Mouse (Mus musculus): ENCODE measurements around the gene Tekt3. TPM values are rescaled to one million over a fixed set of nuclear protein-coding genes. Genes with fewer than 3 reads are reported as not detected.
A peak's percentile ranks its signal among the peaks of the same experiment; 100 is the strongest.

Gene Tekt3
- polyA plus RNA-seq, 1 experiment from 2014 or later = not detected

DNA sequence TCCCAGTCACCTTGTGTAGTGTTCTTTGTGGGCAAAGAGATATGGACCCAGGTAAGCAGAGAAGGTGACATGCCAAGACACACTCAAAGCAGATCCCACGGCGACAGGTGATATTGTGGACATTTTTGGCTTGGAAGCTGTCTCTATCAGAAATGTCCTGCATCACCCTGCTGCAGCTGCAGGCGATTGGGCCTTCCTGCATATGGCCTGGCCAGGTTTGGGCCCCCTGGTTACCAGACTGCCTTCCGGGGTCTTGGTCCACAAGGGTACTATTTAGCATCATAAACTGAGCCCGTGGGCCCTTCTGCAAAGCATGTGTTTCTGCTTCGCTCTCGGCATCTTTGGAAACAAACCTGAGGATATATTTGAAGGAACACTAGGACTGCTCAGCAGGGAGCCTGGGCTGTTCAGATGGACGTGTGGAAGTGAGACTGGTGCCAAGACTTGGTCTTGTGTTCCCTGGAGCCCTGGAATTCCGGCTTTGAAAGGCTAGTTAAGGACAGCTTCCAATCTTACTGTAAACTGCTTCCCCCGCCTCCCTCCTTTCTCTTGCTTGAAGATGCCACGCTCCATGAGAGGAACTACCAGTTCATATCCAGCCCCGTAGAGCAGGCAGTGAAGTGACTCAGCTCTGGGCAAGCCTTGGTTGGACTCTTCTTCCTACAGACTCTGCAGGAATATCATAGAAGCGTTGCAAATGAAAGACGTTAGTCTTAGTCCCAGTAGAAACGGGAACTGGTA, 73.5 kb downstream of the Tekt3 start:
- Histone ChIP-seq H3K4me3 (replicated peaks) (no peak overlapping the region), H3K36me3 (no peaks in the 10 kb centered on the region), H3K9ac (no peak overlapping the region), H3K27me3 (peaks cover 56% of the 10 kb centered on the region), H3K4me2 (no peak overlapping the region), H3K9me3 (replicated peaks) (no peaks in the 10 kb centered on the region), H3K27ac (no peak overlapping the region), H3K4me1 (replicated peaks) (no peaks in the 10 kb centered on the region; the same call in none of the 2 replicates)
- 49% methylated on average over 15 of the region's 15 CpGs for WGBS (ENCODE audit: insufficient replicate concordance)
- DNase-seq (no peak), ATAC-seq (ENCODE audit: low read depth) (no peak)

DNA sequence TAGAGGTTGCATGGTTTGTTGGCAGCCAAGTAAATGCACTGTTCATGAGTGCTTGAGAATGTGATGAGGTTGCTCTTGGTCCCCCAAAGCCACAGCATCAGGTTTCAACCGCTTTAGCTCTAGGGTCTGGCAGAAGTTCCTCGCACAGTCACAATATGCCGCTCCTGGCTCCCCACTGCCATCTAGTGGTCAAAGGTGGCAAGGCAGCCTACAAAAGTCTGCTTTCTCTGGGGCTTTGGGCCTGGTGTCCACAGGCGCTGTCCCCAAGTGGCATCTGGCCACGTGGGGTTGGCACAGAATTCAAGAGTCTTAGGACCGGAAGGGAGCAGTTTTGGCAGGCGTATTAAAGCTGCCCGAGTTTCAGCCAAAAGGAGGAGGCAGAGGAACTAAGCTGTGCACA, 74.2 kb downstream of the Tekt3 start:
- Histone ChIP-seq H3K36me3 (no peaks in the 10 kb centered on the region), H3K4me1 (replicated peaks) (no peaks in the 10 kb centered on the region; the same call in none of the 2 replicates), H3K27me3 (peaks cover 49% of the 10 kb centered on the region), H3K9me3 (replicated peaks) (no peaks in the 10 kb centered on the region), H3K4me3 (replicated peaks) (no peak overlapping the region), H3K27ac (no peak overlapping the region), H3K9ac (no peak overlapping the region), H3K4me2 (no peak overlapping the region)
- DNase-seq = peak; percentile 45
- whole genome bisulfite sequencing (ENCODE audit: insufficient replicate concordance) = 4% methylated on average over 8 of the region's 8 CpGs
- ATAC-seq (ENCODE audit: low read depth) = no peak

DNA sequence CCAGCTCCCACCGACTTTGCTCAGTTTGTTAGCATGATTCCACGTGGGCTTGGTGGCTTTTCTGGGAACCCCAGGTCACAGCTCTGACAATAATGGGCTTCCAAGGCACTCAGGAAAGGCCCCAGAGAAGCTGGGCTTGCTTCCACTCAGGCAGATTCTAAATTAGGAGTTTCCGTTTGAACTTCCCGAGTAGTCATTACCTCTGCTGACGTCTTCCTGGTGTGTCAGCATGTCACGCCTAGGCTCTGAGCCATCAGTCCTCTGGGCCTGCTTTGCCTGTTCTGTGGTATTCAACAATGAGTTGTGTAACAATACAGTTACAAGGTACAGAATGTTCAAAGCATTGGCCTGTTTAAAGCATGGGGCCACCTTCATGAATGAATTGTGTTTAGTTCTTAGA, 74.8 kb downstream of the Tekt3 start:
- no peaks in the 10 kb centered on the region for H3K36me3 ChIP-seq
- ATAC-seq (ENCODE audit: low read depth) (no peak), DNase-seq (no peak)
- peaks cover 43% of the 10 kb centered on the region for H3K27me3 ChIP-seq
- H3K9me3 ChIP-seq (replicated peaks) = no peaks in the 10 kb centered on the region
- H3K27ac ChIP-seq = no peak overlapping the region
- H3K4me2 ChIP-seq = no peak overlapping the region
- 53% methylated on average over 6 of the region's 6 CpGs for WGBS (ENCODE audit: insufficient replicate concordance)
- H3K4me3 ChIP-seq (replicated peaks) = no peak overlapping the region
- no peaks in the 10 kb centered on the region; the same call in 1 of the 2 replicates for H3K4me1 ChIP-seq (replicated peaks)
- no peak overlapping the region for H3K9ac ChIP-seq

DNA sequence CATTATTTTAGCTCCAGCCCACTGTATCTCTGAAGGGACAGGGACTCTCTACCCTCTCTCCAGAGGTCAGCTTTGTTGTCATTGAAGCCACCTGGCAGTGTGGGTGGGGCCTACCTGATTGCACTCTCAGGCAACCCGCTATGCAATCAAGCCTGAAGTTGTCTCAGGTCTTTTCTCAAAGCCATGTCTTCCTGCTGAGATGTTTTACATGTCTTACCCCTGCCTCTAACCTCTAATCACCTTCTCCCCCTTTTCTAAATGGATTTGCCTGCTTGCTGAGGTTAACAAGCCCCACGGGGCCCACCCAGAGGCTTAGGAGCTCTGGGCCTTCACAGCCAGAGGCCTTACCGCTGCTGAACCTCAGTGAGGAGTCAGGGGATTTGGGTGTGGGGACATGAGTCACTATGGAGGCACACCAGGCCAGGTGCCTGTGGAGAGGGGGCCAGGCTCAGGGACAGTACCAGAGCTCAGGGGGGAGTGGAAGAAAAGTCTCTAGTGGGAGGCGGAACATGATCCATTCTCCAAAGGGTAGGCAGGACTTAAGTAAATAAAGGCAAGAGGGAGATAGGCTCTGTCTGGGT, 75.5 kb downstream of the Tekt3 start:
- H3K27me3 ChIP-seq = peaks cover 36% of the 10 kb centered on the region
- H3K4me3 ChIP-seq (replicated peaks) = no peak overlapping the region
- WGBS (ENCODE audit: insufficient replicate concordance) = 74% methylated on average over 4 of the region's 4 CpGs
- H3K36me3 ChIP-seq = no peaks in the 10 kb centered on the region
- no peaks in the 10 kb centered on the region for H3K4me1 ChIP-seq (replicated peaks)
- no peak for ATAC-seq (ENCODE audit: low read depth)
- no peak overlapping the region for H3K4me2 ChIP-seq
- no peak for DNase-seq
- H3K9ac ChIP-seq = no peak overlapping the region
- H3K27ac ChIP-seq = no peak overlapping the region
- H3K9me3 ChIP-seq (replicated peaks) = no peaks in the 10 kb centered on the region

DNA sequence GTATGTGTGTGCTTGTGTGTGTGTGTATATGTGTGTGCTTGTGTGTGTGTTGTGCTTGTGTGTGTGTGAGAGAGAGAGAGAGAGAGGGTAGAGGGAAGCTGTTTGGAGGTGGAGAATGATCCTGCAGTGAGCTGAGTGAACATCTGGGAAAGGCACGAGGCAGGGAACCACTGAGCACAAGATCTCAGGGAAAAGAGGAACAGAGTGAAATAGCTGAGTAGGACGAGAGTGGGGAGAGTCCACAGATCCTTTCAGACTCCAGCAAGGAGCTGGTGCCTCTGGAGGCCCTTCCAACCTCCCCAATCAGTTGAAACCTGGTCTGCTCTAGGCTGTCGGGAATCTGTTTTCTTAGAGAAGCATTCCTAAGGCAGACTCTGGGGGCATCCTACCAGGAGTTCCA, 77.3 kb downstream of the Tekt3 start:
- H3K27me3 ChIP-seq = peaks cover 18% of the 10 kb centered on the region
- ATAC-seq (ENCODE audit: low read depth) (no peak), DNase-seq (no peak)
- no peaks in the 10 kb centered on the region for H3K36me3 ChIP-seq
- H3K4me3 ChIP-seq (replicated peaks) = no peak overlapping the region
- no peaks in the 10 kb centered on the region for H3K9me3 ChIP-seq (replicated peaks)
- no peak overlapping the region for H3K27ac ChIP-seq
- H3K4me2 ChIP-seq = no peak overlapping the region
- H3K9ac ChIP-seq = no peak overlapping the region
- H3K4me1 ChIP-seq (replicated peaks) = 0 out of 2 replicates have a peak, but pooled peaks cover 6% of the 10 kb centered on the region
- 23% methylated on average over 3 of the region's 3 CpGs for WGBS (ENCODE audit: insufficient replicate concordance)

DNA sequence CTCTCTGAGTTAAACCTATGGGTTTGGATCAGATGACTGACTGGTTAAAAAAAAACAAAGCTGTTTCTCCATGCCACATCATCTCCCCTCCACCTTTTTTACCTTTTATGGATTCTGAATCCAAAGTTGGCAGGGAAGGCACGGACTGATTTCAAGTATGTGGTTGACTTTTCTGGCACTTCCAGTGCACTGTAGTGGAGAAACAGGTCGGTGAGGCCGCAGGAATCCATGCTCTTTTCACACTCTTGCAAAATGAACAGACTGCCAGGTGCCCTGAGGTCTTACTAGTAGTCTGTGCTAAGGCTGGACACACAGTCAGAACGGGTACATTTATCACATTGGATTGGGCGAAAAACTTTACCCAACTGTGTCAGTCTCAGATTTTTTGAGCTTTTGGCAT, 80.9 kb downstream of the Tekt3 start:
- 63% methylated on average over 5 of the region's 5 CpGs for WGBS (ENCODE audit: insufficient replicate concordance)

DNA sequence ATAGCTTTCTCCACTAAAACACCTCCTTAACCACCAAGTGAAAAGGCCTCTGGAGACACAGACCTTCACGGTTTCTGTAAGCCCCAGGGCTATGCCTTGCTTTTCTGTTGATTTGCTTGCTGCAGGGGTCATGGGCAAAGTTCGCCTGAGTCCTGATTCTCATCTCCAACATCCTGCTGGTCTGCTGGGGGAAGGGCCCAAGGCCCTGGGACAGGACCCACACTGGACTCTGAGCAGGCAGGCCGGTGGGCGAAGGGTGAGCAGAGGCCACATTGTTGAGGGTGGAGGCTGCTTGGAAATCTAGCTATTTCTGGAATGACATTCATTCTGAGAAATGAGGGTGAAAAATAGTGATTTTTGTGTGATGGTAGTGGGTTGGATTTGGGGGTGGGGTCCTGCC, 81.4 kb downstream of the Tekt3 start:
- Histone ChIP-seq H3K9ac (no peak overlapping the region), H3K36me3 (no peaks in the 10 kb centered on the region), H3K9me3 (replicated peaks) (no peaks in the 10 kb centered on the region), H3K4me2 (no peak overlapping the region), H3K4me3 (replicated peaks) (no peak overlapping the region), H3K27me3 (no peaks in the 10 kb centered on the region), H3K4me1 (replicated peaks) (peaks cover 9% of the 10 kb centered on the region), H3K27ac (no peak overlapping the region)
- 67% methylated on average over 4 of the region's 4 CpGs for WGBS (ENCODE audit: insufficient replicate concordance)
- no peak for ATAC-seq (ENCODE audit: low read depth)
- DNase-seq = no peak

More for the DNA sequence above, 80.9 kb downstream of the Tekt3 start:
- H3K27ac ChIP-seq = no peak overlapping the region
- peaks cover 9% of the 10 kb centered on the region for H3K4me1 ChIP-seq (replicated peaks)
- ATAC-seq (ENCODE audit: low read depth) (no peak), DNase-seq (no peak)
- no peaks in the 10 kb centered on the region for H3K36me3 ChIP-seq
- no peak overlapping the region for H3K4me2 ChIP-seq
- H3K9me3 ChIP-seq (replicated peaks) = no peaks in the 10 kb centered on the region
- H3K27me3 ChIP-seq = no peaks in the 10 kb centered on the region
- no peak overlapping the region for H3K4me3 ChIP-seq (replicated peaks)
- no peak overlapping the region for H3K9ac ChIP-seq

DNA sequence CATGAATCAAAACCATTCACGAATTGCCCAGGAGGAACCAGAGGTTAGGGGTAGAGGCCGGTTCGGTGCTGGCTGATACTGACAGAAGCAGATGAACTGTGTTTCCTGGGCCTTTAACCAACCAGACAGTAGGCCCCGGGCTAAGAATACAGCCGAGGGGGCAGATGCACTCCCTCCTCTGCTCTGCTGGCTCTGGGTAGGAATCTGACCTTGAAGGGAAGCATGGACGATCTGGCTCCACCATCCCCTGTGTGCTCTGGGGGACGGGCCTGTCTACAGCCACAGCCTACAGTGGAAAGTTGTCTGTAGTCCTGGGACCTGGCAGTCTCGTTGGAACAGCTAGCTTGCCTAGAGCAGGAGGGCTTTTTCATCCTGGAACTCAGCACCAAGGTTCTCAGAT, 82.0 kb downstream of the Tekt3 start:
- no peak for DNase-seq
- no peak for ATAC-seq (ENCODE audit: low read depth)
- Histone ChIP-seq H3K27ac (no peak overlapping the region), H3K27me3 (no peaks in the 10 kb centered on the region), H3K4me3 (replicated peaks) (no peak overlapping the region), H3K9ac (no peak overlapping the region), H3K9me3 (replicated peaks) (no peaks in the 10 kb centered on the region), H3K4me2 (no peak overlapping the region), H3K4me1 (replicated peaks) (peaks cover 9% of the 10 kb centered on the region), H3K36me3 (no peaks in the 10 kb centered on the region)
- WGBS (ENCODE audit: insufficient replicate concordance) = 62% methylated on average over 8 of the region's 8 CpGs

Other genes starting within 250 kb of the Tekt3 start
- gene Trim16, start 241.4 kb upstream of the Tekt3 start, polyA plus RNA-seq (2015; fragmentation: Nextera tagmentation; extraction: Ambion mirVana) = 0.65 and 0.73 TPM in 2 replicates
- gene Fbxw10, start 214.6 kb upstream of the Tekt3 start, polyA plus RNA-seq (2015; fragmentation: Nextera tagmentation; extraction: Ambion mirVana) = 0.03 and 0.07 TPM in 2 replicates
- 29.2 and 36.1 TPM in 2 replicates for gene Tvp23b, start 182.2 kb upstream of the Tekt3 start, polyA plus RNA-seq (2015; fragmentation: Nextera tagmentation; extraction: Ambion mirVana)
- gene Cdrt4, start 110.5 kb upstream of the Tekt3 start, polyA plus RNA-seq (2015; fragmentation: Nextera tagmentation; extraction: Ambion mirVana) = 0.16 TPM in 1 of 2 replicates, not detected in the other
- 21.5 and 22.2 TPM in 2 replicates for gene Pmp22, start 67.3 kb downstream of the Tekt3 start, polyA plus RNA-seq (2015; fragmentation: Nextera tagmentation; extraction: Ambion mirVana)

Data from liver, embryonic 13.5 days (tissue).